Mouse (Mus musculus): Measurements from ENCODE around the gene Gm14085.
A peak's percentile ranks its signal among the peaks of the same experiment; 100 is the strongest.
"Not testable (repeated sequence)": the region's sequence is repeated elsewhere in the genome, so short reads cannot be mapped to it uniquely, and the experiment has no call there.

Gene Gm14085

GRCm38 (mm10) chr2:122484641-122485040 is at the start of gene Gm14085:
Gene Gm14085, plus strand, starts transcription at chr2:122484941.
- no peak for DNase-seq (ENCODE audit: low spot score)

- not testable (repeated sequence) for DNase-seq (ENCODE audit: low spot score)
These were observed 45.8 kb upstream of the Gm14085 start for GRCm38 (mm10) chr2:122438706-122439482.

GRCm38 (mm10) chr2:122440521-122440920 is 44.2 kb upstream of the Gm14085 start:
- not testable (repeated sequence) for DNase-seq (ENCODE audit: low spot score)

- DNase-seq (ENCODE audit: low spot score): no peak
These were observed 43.5 kb upstream of the Gm14085 start for GRCm38 (mm10) chr2:122441000-122441933.

- no peak for DNase-seq (ENCODE audit: low spot score)
These were observed 34.4 kb upstream of the Gm14085 start for GRCm38 (mm10) chr2:122450351-122450750.

- no peak for DNase-seq (ENCODE audit: low spot score)
These were observed 32.3 kb upstream of the Gm14085 start for GRCm38 (mm10) chr2:122452426-122452825.

GRCm38 (mm10) chr2:122466901-122467300 is 17.8 kb upstream of the Gm14085 start:
- DNase-seq (ENCODE audit: low spot score): no peak

GRCm38 (mm10) chr2:122467351-122468013 is 17.3 kb upstream of the Gm14085 start:
- DNase-seq (ENCODE audit: low spot score): peak; percentile 64

GRCm38 (mm10) chr2:122469221-122469620 is 15.5 kb upstream of the Gm14085 start:
- DNase-seq (ENCODE audit: low spot score): no peak

- DNase-seq (ENCODE audit: low spot score): no peak
These were observed 8.2 kb upstream of the Gm14085 start for GRCm38 (mm10) chr2:122476585-122476984.

GRCm38 (mm10) chr2:122483787-122484186 is 954 bp upstream of the Gm14085 start:
- DNase-seq (ENCODE audit: low spot score): not testable (repeated sequence)

- DNase-seq (ENCODE audit: low spot score): not testable (repeated sequence)
These were observed 913 bp downstream of the Gm14085 start for GRCm38 (mm10) chr2:122485654-122486053.

GRCm38 (mm10) chr2:122486122-122486521 is 1.4 kb downstream of the Gm14085 start:
- DNase-seq (ENCODE audit: low spot score): not testable (repeated sequence)

GRCm38 (mm10) chr2:122486674-122487073 is 1.9 kb downstream of the Gm14085 start:
- no peak for DNase-seq (ENCODE audit: low spot score)

- DNase-seq (ENCODE audit: low spot score): not testable (repeated sequence)
These were observed 45.0 kb downstream of the Gm14085 start for GRCm38 (mm10) chr2:122529696-122530095.

GRCm38 (mm10) chr2:122531290-122531689 is 46.5 kb downstream of the Gm14085 start:
- DNase-seq (ENCODE audit: low spot score): no peak

- no peak for DNase-seq (ENCODE audit: low spot score)
These were observed 47.0 kb downstream of the Gm14085 start for GRCm38 (mm10) chr2:122531726-122532125.

GRCm38 (mm10) chr2:122532136-122532801 is 47.5 kb downstream of the Gm14085 start:
- no peak for DNase-seq (ENCODE audit: low spot score)

GRCm38 (mm10) chr2:122532802-122533186 is 48.1 kb downstream of the Gm14085 start:
- DNase-seq (ENCODE audit: low spot score): no peak

GRCm38 (mm10) chr2:122533378-122533777 is 48.6 kb downstream of the Gm14085 start:
- no peak for DNase-seq (ENCODE audit: low spot score)

GRCm38 (mm10) chr2:122534671-122535070 is 49.9 kb downstream of the Gm14085 start:
- no peak for DNase-seq (ENCODE audit: low spot score)

- DNase-seq (ENCODE audit: low spot score): no peak
These were observed 73.6 kb downstream of the Gm14085 start for GRCm38 (mm10) chr2:122558317-122558716.
